Mouse (Mus musculus) heart, adult 2 months (tissue): ENCODE results near the gene Clk1.

Experiments
- CTCF ChIP-seq: fragments of 200-600 bp; IDR thresholded peaks from 2 replicates; pipeline ENCODE4 v1.8.1; 2022; ENCODE audit warnings: antibody characterized with exemption, mild to moderate bottlenecking, moderate library complexity
- EP300 ChIP-seq: fragments of 200-500 bp; IDR thresholded peaks from 2 replicates; pipeline ENCODE4 v1.6.1; 2011; ENCODE audit warnings: low read depth, low read length, control low read depth; ENCODE audit not compliant: insufficient read depth
- POLR2A ChIP-seq: fragments of 200-500 bp; IDR thresholded peaks from 2 replicates; pipeline ENCODE4 v1.6.1; 2011; ENCODE audit warnings: mild to moderate bottlenecking, low read depth, low read length, control low read depth; ENCODE audit not compliant: insufficient read depth

- no peak for TF ChIP-seq POLR2A
- TF ChIP-seq CTCF = no peak
- TF ChIP-seq EP300 = no peak
Observed at GRCm38 (mm10) chr1:58410198-58410588, 13.7 kb downstream of the Clk1 start.
